Mouse (Mus musculus): Measurements from ENCODE around the gene Zfp760. TPM values are rescaled to one million over a fixed set of nuclear protein-coding genes. Genes with fewer than 3 reads are reported as not detected.
"Not testable (repeated sequence)": the region's sequence is repeated elsewhere in the genome, so short reads cannot be mapped to it uniquely, and the experiment has no call there.

Zfp760 gene
- 12.3 and 12.8 TPM in 2 replicates for polyA plus RNA-seq (2015; fragmentation: Nextera tagmentation; extraction: Ambion mirVana)

GRCm38 (mm10) chr17:21707343-21707996 is at the start of gene Zfp760:
Gene Zfp760, plus strand, starts transcription at chr17:21707741.
- no peaks in the 10 kb centered on the region for H3K9me3 ChIP-seq (ENCODE audit: control insufficient read depth, low read length)
- WGBS = 2% methylated on average over 26 of the region's 26 CpGs
- peak within 1 kb of the TSS; percentile 67 for H3K4me2 ChIP-seq (ENCODE audit: low read depth, low read length)
- ATAC-seq (ENCODE audit: low read depth) = peak; percentile 99
- no peaks in the 10 kb centered on the region for H3K27me3 ChIP-seq (ENCODE audit: control insufficient read depth, insufficient read depth, low read depth, low read length)
- peaks cover 8% of the 10 kb centered on the region for H3K4me1 ChIP-seq (replicated peaks; ENCODE audit: control insufficient read depth, insufficient read depth, low read length)
- 0 out of 2 replicates have a peak, but pooled peaks cover 2% of the 10 kb centered on the region for H3K36me3 ChIP-seq (ENCODE audit: control insufficient read depth, insufficient read depth, low read length)
- H3K27ac ChIP-seq (ENCODE audit: low read length) = peak within 1 kb of the TSS; percentile 98
- H3K4me3 ChIP-seq (ENCODE audit: low read length) = peak within 1 kb of the TSS; percentile 78
- H3K9ac ChIP-seq (ENCODE audit: low read length) = peak within 1 kb of the TSS; percentile 85

GRCm38 (mm10) chr17:21678826-21679225 is 28.7 kb upstream of the Zfp760 start:
- not testable (repeated sequence) for H3K4me3 ChIP-seq (ENCODE audit: low read length); H3K27ac ChIP-seq (ENCODE audit: low read length); H3K9me3 ChIP-seq (ENCODE audit: control insufficient read depth, low read length); H3K4me2 ChIP-seq (ENCODE audit: low read depth, low read length); H3K9ac ChIP-seq (ENCODE audit: low read length); H3K27me3 ChIP-seq (ENCODE audit: control insufficient read depth, insufficient read depth, low read depth, low read length); H3K36me3 ChIP-seq (ENCODE audit: control insufficient read depth, insufficient read depth, low read length); ATAC-seq (ENCODE audit: low read depth); H3K4me1 ChIP-seq (replicated peaks; ENCODE audit: control insufficient read depth, insufficient read depth, low read length)
- WGBS = 21% methylated on average over 1 of the region's 1 CpGs

GRCm38 (mm10) chr17:21679273-21680018 is 28.1 kb upstream of the Zfp760 start:
- Histone ChIP-seq H3K27ac (ENCODE audit: low read length) (peak overlapping the region; percentile 72), H3K4me2 (ENCODE audit: low read depth, low read length) (peak overlapping the region; percentile 60), H3K36me3 (ENCODE audit: control insufficient read depth, insufficient read depth, low read length) (no peaks in the 10 kb centered on the region), H3K9me3 (ENCODE audit: control insufficient read depth, low read length) (no peaks in the 10 kb centered on the region), H3K9ac (ENCODE audit: low read length) (peak overlapping the region; percentile 57), H3K27me3 (ENCODE audit: control insufficient read depth, insufficient read depth, low read depth, low read length) (no peaks in the 10 kb centered on the region), H3K4me3 (ENCODE audit: low read length) (peak overlapping the region; percentile 59), H3K4me1 (replicated peaks; ENCODE audit: control insufficient read depth, insufficient read depth, low read length) (no peaks in the 10 kb centered on the region)
- peak; percentile 99 for ATAC-seq (ENCODE audit: low read depth)
- WGBS = 3% methylated on average over 9 of the region's 9 CpGs

GRCm38 (mm10) chr17:21680019-21680376 is 27.5 kb upstream of the Zfp760 start:
- H3K36me3 ChIP-seq (ENCODE audit: control insufficient read depth, insufficient read depth, low read length); H3K4me1 ChIP-seq (replicated peaks; ENCODE audit: control insufficient read depth, insufficient read depth, low read length); H3K27me3 ChIP-seq (ENCODE audit: control insufficient read depth, insufficient read depth, low read depth, low read length); H3K9me3 ChIP-seq (ENCODE audit: control insufficient read depth, low read length): not testable (repeated sequence)
- peak overlapping the region; percentile 72; the same call in 1 of the 2 replicates for H3K27ac ChIP-seq (ENCODE audit: low read length)
- ATAC-seq (ENCODE audit: low read depth) = peak; percentile 92
- peak overlapping the region; percentile 57 for H3K9ac ChIP-seq (ENCODE audit: low read length)
- H3K4me3 ChIP-seq (ENCODE audit: low read length) = peak overlapping the region; percentile 59
- H3K4me2 ChIP-seq (ENCODE audit: low read depth, low read length) = peak overlapping the region; percentile 60
- WGBS = 1% methylated on average over 10 of the region's 10 CpGs

- WGBS = 85% methylated on average over 3 of the region's 3 CpGs
- Histone ChIP-seq H3K36me3 (ENCODE audit: control insufficient read depth, insufficient read depth, low read length) (0 out of 2 replicates have a peak, but pooled peaks cover 4% of the 10 kb centered on the region), H3K4me3 (ENCODE audit: low read length) (no peak within 1 kb of the TSS), H3K9ac (ENCODE audit: low read length) (no peak within 1 kb of the TSS), H3K4me1 (replicated peaks; ENCODE audit: control insufficient read depth, insufficient read depth, low read length) (no peaks in the 10 kb centered on the region), H3K4me2 (ENCODE audit: low read depth, low read length) (no peak within 1 kb of the TSS), H3K9me3 (ENCODE audit: control insufficient read depth, low read length) (no peaks in the 10 kb centered on the region), H3K27me3 (ENCODE audit: control insufficient read depth, insufficient read depth, low read depth, low read length) (no peaks in the 10 kb centered on the region), H3K27ac (ENCODE audit: low read length) (no peak within 1 kb of the TSS)
- ATAC-seq (ENCODE audit: low read depth) = no peak
Measured at GRCm38 (mm10) chr17:21691560-21691959, 16.0 kb upstream of the Zfp760 start, which contains the start of gene Gm10226. Gene Gm10226, plus strand, starts transcription at chr17:21691860.

GRCm38 (mm10) chr17:21693342-21693741 is 14.2 kb upstream of the Zfp760 start:
- H3K9ac ChIP-seq (ENCODE audit: low read length) = no peak overlapping the region
- H3K9me3 ChIP-seq (ENCODE audit: control insufficient read depth, low read length) = no peaks in the 10 kb centered on the region
- H3K4me1 ChIP-seq (replicated peaks; ENCODE audit: control insufficient read depth, insufficient read depth, low read length) = no peaks in the 10 kb centered on the region
- H3K4me3 ChIP-seq (ENCODE audit: low read length) = no peak overlapping the region
- H3K36me3 ChIP-seq (ENCODE audit: control insufficient read depth, insufficient read depth, low read length) = 0 out of 2 replicates have a peak, but pooled peaks cover 4% of the 10 kb centered on the region
- no peak overlapping the region for H3K27ac ChIP-seq (ENCODE audit: low read length)
- ATAC-seq (ENCODE audit: low read depth) = no peak
- 72% methylated on average over 3 of the region's 3 CpGs for WGBS
- H3K27me3 ChIP-seq (ENCODE audit: control insufficient read depth, insufficient read depth, low read depth, low read length) = no peaks in the 10 kb centered on the region
- no peak overlapping the region for H3K4me2 ChIP-seq (ENCODE audit: low read depth, low read length)

- H3K36me3 ChIP-seq (ENCODE audit: control insufficient read depth, insufficient read depth, low read length) = 0 out of 2 replicates have a peak, but pooled peaks cover 2% of the 10 kb centered on the region
- no peak overlapping the region for H3K4me2 ChIP-seq (ENCODE audit: low read depth, low read length)
- H3K4me1 ChIP-seq (replicated peaks; ENCODE audit: control insufficient read depth, insufficient read depth, low read length) = no peaks in the 10 kb centered on the region
- no peak overlapping the region for H3K27ac ChIP-seq (ENCODE audit: low read length)
- ATAC-seq (ENCODE audit: low read depth) = no peak
- H3K9ac ChIP-seq (ENCODE audit: low read length) = no peak overlapping the region
- no peaks in the 10 kb centered on the region for H3K27me3 ChIP-seq (ENCODE audit: control insufficient read depth, insufficient read depth, low read depth, low read length)
- H3K9me3 ChIP-seq (ENCODE audit: control insufficient read depth, low read length) = no peaks in the 10 kb centered on the region
- no peak overlapping the region for H3K4me3 ChIP-seq (ENCODE audit: low read length)
Measured at GRCm38 (mm10) chr17:21696073-21696472, 11.5 kb upstream of the Zfp760 start.

- no peaks in the 10 kb centered on the region for H3K4me1 ChIP-seq (replicated peaks; ENCODE audit: control insufficient read depth, insufficient read depth, low read length)
- H3K9ac ChIP-seq (ENCODE audit: low read length) = no peak overlapping the region
- H3K9me3 ChIP-seq (ENCODE audit: control insufficient read depth, low read length) = no peaks in the 10 kb centered on the region
- no peaks in the 10 kb centered on the region for H3K27me3 ChIP-seq (ENCODE audit: control insufficient read depth, insufficient read depth, low read depth, low read length)
- H3K4me3 ChIP-seq (ENCODE audit: low read length) = no peak overlapping the region
- H3K4me2 ChIP-seq (ENCODE audit: low read depth, low read length) = no peak overlapping the region
- no peak for ATAC-seq (ENCODE audit: low read depth)
- H3K36me3 ChIP-seq (ENCODE audit: control insufficient read depth, insufficient read depth, low read length) = no peaks in the 10 kb centered on the region
- H3K27ac ChIP-seq (ENCODE audit: low read length) = no peak overlapping the region
- WGBS = 26% methylated on average over 5 of the region's 5 CpGs
Measured at GRCm38 (mm10) chr17:21702281-21703240, 5.0 kb upstream of the Zfp760 start.

Measured in lung, embryonic 16.5 days (tissue).